Mouse (Mus musculus) CD4-positive, CD25-positive, alpha-beta regulatory T cell, adult 9 weeks (primary cell): ENCODE data around the gene Zfp641. TPM values are rescaled to one million over a fixed set of nuclear protein-coding genes. Genes with fewer than 3 reads are reported as not detected.

ENCODE experiments used
- polyA plus RNA-seq: library from polyadenylated mRNA; unstranded; fragments of 100-300 nt; shearing (Covaris generic); gene quantifications from one replicate; pipeline ENCODE4 v1.2.1, GENCODE M21; 2017

The Zfp641 gene
- polyA plus RNA-seq, result not detected

DNA sequence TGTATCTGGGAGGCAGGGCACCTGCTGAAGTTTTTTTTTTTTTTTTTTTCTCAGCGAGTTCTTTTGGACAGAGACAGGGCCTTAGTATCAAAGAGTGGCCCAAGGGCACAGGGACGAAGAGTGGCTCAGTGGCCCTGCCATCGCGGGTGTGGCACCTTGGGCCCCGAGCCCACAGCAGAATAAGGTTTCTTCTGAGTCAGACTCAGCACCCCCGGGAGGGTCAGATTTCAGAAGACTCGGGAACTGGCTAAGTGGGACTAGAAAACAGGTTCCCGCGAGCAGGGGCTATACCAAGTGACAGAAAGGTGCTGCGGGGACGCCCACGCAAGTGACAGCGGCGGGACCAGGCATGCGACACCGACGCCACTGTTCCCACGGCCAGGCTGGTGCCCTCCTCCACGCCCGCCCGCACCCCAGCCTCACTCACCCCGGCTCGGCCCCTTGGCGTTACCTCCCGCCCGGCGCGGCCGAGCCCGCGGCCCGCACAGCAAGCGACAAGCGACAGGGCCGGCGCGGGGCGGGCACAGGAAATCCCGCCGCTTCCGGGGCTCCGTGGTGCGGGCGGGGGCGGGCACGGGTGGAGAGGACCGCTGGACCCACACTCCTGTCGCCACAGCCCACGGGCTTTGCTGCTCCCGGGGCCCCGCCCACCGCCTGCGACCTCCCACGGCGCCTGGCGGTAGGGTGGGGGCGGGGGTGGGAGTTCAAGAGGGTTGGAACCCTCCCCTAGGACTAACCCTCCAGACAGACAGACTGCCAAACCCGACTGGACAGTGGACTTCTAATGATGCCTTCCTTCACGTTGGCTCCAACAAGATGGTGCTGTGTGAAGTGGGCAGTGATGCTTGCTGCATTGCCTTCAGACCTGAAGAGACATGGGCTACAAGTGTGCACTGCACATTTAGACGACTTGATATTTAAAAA, at the start of gene Zfp641:
Zfp641 (minus strand) TSS at position 534 of the 924 bp plus-strand sequence.

DNA sequence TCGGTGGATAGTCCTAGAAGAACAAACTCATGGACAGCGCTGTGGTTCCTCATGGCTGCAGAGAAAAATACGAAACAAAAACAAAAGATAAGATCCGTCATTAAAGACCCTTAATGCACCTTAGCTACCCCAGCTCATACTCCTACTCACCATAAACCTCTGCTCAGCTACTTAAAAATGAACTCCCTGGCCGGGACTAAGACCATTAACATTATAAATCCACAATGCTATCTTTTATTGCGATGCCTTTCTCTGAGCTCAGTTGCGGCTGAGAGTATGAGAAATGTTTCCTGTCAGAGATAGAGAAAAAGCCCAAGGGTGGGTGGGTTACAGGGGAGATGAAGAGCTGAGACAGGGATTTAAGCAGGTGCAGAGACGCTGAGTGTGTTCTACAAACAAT, 44.9 kb upstream of the Zfp641 start, which contains the start of gene Olfr284:
Olfr284 (minus strand) TSS at position 101 of the 400 bp plus-strand sequence.

DNA sequence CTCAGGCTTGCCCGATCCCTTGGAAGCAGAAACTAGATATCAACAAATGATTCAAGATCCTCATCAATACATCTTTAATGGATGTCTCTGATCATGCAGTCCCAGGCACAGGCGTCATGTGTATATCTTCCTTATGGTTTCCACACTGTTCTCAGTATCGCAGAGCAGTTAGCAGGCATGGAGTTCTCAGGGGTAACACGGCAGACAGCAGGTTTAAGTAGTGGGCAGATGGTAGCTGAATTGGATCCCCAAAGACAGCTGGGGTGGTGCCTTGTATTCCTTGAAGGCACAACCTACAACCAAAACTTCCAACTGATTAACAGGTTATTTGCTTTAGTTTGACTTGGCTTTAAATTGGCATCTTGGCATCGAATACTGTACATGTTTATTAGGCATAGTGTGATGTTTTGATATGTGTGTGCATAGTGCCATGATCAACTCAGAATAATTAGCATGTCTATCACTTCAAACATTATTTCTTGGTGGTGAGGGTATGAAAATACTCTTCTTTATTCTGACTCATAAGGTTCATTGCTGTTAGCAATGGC, 21.3 kb upstream of the Zfp641 start, which contains the start of gene Olfr285:
Olfr285 (minus strand) TSS at position 177 of the 548 bp plus-strand sequence.

DNA sequence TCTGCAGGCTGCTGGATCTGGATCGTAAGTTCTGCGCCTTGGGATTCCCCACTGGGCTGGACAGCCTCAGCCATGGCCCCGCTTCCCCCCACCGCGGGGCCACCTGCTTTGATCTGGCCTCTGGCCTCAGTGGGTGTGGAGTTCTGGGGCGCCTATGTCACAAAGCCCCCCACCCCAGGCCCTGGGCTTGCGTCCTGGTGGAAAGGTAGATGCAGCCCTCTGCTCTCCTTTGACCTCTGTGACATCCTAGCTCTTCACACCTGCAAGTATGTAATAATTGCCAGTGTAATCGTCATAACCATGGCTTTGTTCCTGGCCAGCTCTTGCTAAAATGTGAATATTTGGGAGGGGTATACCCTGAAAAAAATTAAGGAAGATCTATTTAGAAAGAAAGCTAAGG, 38.8 kb downstream of the Zfp641 start, which contains the start of gene H1fnt:
H1fnt (minus strand) TSS at position 101 of the 400 bp plus-strand sequence.

Other genes starting within 250 kb of the Zfp641 start
- 18.2 TPM for gene Pfkm, start 203.6 kb downstream of the Zfp641 start, polyA plus RNA-seq
- 47.9 TPM for gene Senp1, start 202.4 kb downstream of the Zfp641 start, polyA plus RNA-seq
- 50.0 TPM for gene Asb8, start 130.5 kb downstream of the Zfp641 start, polyA plus RNA-seq
- 0.30 TPM for gene Ccdc184, start 129.0 kb downstream of the Zfp641 start, polyA plus RNA-seq
- not detected for gene Olfr288, start 100.6 kb downstream of the Zfp641 start, polyA plus RNA-seq
- gene Gm44579, start 75.2 kb downstream of the Zfp641 start, polyA plus RNA-seq, result not detected
- not detected for gene Olfr287, start 75.1 kb downstream of the Zfp641 start, polyA plus RNA-seq
- gene Olfr286, start 61.7 kb downstream of the Zfp641 start, polyA plus RNA-seq, result 0.10 TPM
- gene H1fnt, start 38.9 kb downstream of the Zfp641 start, polyA plus RNA-seq, result not detected
- not detected for gene Olfr285, start 21.2 kb upstream of the Zfp641 start, polyA plus RNA-seq
- not detected for gene Olfr284, start 44.8 kb upstream of the Zfp641 start, polyA plus RNA-seq
- not detected for gene Olfr283, start 84.8 kb upstream of the Zfp641 start, polyA plus RNA-seq
- not detected for gene Olfr282, start 135.1 kb upstream of the Zfp641 start, polyA plus RNA-seq
- gene Olfr281, start 156.4 kb upstream of the Zfp641 start, polyA plus RNA-seq, result not detected
- not detected for gene OR5BS1P, start 173.7 kb upstream of the Zfp641 start, polyA plus RNA-seq
- not detected for gene Lalba, start 186.6 kb upstream of the Zfp641 start, polyA plus RNA-seq
- not detected for gene Olfr279, start 196.2 kb upstream of the Zfp641 start, polyA plus RNA-seq
- gene Kansl2, start 238.1 kb upstream of the Zfp641 start, polyA plus RNA-seq, result 35.0 TPM